Mouse (Mus musculus) stomach, postnatal 0 days (tissue): Measurements from ENCODE around the gene Pex10.

ENCODE experiments used
- CTCF ChIP-seq: IDR thresholded peaks from 2 replicates; pipeline ENCODE4 v1.5.1; 2016; ENCODE audit warnings: antibody characterized with exemption, low read depth, mild to moderate bottlenecking, moderate library complexity
- EP300 ChIP-seq: optimal IDR thresholded peaks from 2 replicates; pipeline ENCODE3; 2016; ENCODE audit warnings: antibody characterized with exemption

DNA sequence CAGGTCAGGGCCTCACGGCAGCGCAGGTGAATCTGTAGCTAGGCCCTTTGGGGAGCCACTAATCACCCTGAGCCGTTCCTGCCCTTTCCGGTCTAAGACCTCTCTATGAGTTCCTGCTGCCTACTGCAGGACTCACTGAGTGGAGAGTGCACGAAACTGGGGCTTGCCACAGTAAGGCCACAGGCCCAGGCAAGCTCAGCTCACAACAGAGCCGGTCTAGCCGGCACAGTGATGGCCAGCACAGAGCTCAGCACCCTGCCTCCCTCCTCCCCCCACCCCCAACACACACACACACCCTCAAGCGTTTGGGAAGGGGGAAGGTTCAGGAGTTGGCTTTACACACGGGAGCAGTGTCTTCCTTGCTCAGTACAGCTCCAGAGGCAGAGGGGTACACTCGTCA lies 8.5 kb upstream of the Pex10 start:
- TF ChIP-seq CTCF (no peak), EP300 (no peak)
